Mouse (Mus musculus) adrenal gland, adult (tissue): ENCODE data around the gene B230217C12Rik.
"Not testable (repeated sequence)": the region's sequence is repeated elsewhere in the genome, so short reads cannot be mapped to it uniquely, and the experiment has no call there.

Experiments used
- DNase-seq, 2 experiments: peaks; one replicate each; pipeline ENCODE4 v3.0.0; 2022 to 2023; ENCODE audit warnings: low spot score in 1 of 2; ENCODE audit not compliant: inconsistent age in 2 of 2

B230217C12Rik gene

GRCm38 (mm10) chr11:97855473-97855872 lies 14.9 kb downstream of the B230217C12Rik start:
- no peak for DNase-seq

- no peak for DNase-seq
Observed at GRCm38 (mm10) chr11:97862148-97862547, 21.6 kb downstream of the B230217C12Rik start.

- no peak for DNase-seq
Observed at GRCm38 (mm10) chr11:97865421-97865820, 24.8 kb downstream of the B230217C12Rik start.

GRCm38 (mm10) chr11:97866091-97866888 lies 25.7 kb downstream of the B230217C12Rik start:
- DNase-seq = no peak

GRCm38 (mm10) chr11:97867591-97867990 lies 27.0 kb downstream of the B230217C12Rik start:
- DNase-seq = no peak

- DNase-seq = not testable (repeated sequence)
Observed at GRCm38 (mm10) chr11:97872378-97872777, 31.8 kb downstream of the B230217C12Rik start.

- no peak for DNase-seq
Observed at GRCm38 (mm10) chr11:97874396-97874795, 33.8 kb downstream of the B230217C12Rik start.

GRCm38 (mm10) chr11:97877341-97877740 lies 36.8 kb downstream of the B230217C12Rik start:
- DNase-seq = no peak

GRCm38 (mm10) chr11:97880362-97880761 lies 39.8 kb downstream of the B230217C12Rik start:
- DNase-seq = no peak

- peak; percentile 83 to 92 for DNase-seq
Observed at GRCm38 (mm10) chr11:97883542-97883917, 43.0 kb downstream of the B230217C12Rik start.

GRCm38 (mm10) chr11:97883918-97884600 lies 43.5 kb downstream of the B230217C12Rik start, which contains the start of gene Fbxo47:
Gene Fbxo47, minus strand, starts transcription at chr11:97884154.
- peak; percentile 98 to 99 for DNase-seq

GRCm38 (mm10) chr11:97884601-97885185 lies 44.1 kb downstream of the B230217C12Rik start:
- no peak for DNase-seq

GRCm38 (mm10) chr11:97885296-97885915 lies 44.8 kb downstream of the B230217C12Rik start:
- no peak for DNase-seq

GRCm38 (mm10) chr11:97891821-97892220 lies 51.2 kb downstream of the B230217C12Rik start:
- DNase-seq = no peak
